Mouse (Mus musculus): ENCODE results near the gene Ppil2.

The Ppil2 gene

GRCm38 (mm10) chr16:17076301-17076700 lies 34.8 kb downstream of the Ppil2 start:
- Histone ChIP-seq H3K36me3 (ENCODE audit: control insufficient read depth, insufficient read depth, low read length, poor library complexity, severe bottlenecking) (no peaks in the 10 kb centered on the region), H3K27me3 (ENCODE audit: control insufficient read depth, insufficient read depth, low read length, poor library complexity, severe bottlenecking) (no peaks in the 10 kb centered on the region; the same call in 1 of the 2 replicates)
- no peak for DNase-seq (ENCODE audit: low read depth, low spot score)

- H3K27me3 ChIP-seq (ENCODE audit: control insufficient read depth, insufficient read depth, low read length, poor library complexity, severe bottlenecking): no peaks in the 10 kb centered on the region; the same call in 1 of the 2 replicates
- no peak for DNase-seq (ENCODE audit: low read depth, low spot score)
- no peaks in the 10 kb centered on the region for H3K36me3 ChIP-seq (ENCODE audit: control insufficient read depth, insufficient read depth, low read length, poor library complexity, severe bottlenecking)
Measured at GRCm38 (mm10) chr16:17073000-17073399, 38.1 kb downstream of the Ppil2 start.

- no peaks in the 10 kb centered on the region for H3K27me3 ChIP-seq (ENCODE audit: control insufficient read depth, insufficient read depth, low read length, poor library complexity, severe bottlenecking)
- no peak for DNase-seq (ENCODE audit: low read depth, low spot score)
- H3K36me3 ChIP-seq (ENCODE audit: control insufficient read depth, insufficient read depth, low read length, poor library complexity, severe bottlenecking): no peaks in the 10 kb centered on the region
Measured at GRCm38 (mm10) chr16:17070716-17071115, 40.3 kb downstream of the Ppil2 start.

- Histone ChIP-seq H3K36me3 (ENCODE audit: control insufficient read depth, insufficient read depth, low read length, poor library complexity, severe bottlenecking) (no peaks in the 10 kb centered on the region), H3K27me3 (ENCODE audit: control insufficient read depth, insufficient read depth, low read length, poor library complexity, severe bottlenecking) (no peaks in the 10 kb centered on the region)
- peak; percentile 72 for DNase-seq (ENCODE audit: low read depth, low spot score)
Measured at GRCm38 (mm10) chr16:17069511-17070443, 41.3 kb downstream of the Ppil2 start, which contains the start of gene Ypel1. Gene Ypel1 (plus strand): TSS chr16:17069696.

GRCm38 (mm10) chr16:17067552-17067951 lies 43.5 kb downstream of the Ppil2 start:
- no peaks in the 10 kb centered on the region for H3K27me3 ChIP-seq (ENCODE audit: control insufficient read depth, insufficient read depth, low read length, poor library complexity, severe bottlenecking)
- no peaks in the 10 kb centered on the region for H3K36me3 ChIP-seq (ENCODE audit: control insufficient read depth, insufficient read depth, low read length, poor library complexity, severe bottlenecking)
- no peak for DNase-seq (ENCODE audit: low read depth, low spot score)

GRCm38 (mm10) chr16:17062338-17062737 lies 48.7 kb downstream of the Ppil2 start:
- H3K27me3 ChIP-seq (ENCODE audit: control insufficient read depth, insufficient read depth, low read length, poor library complexity, severe bottlenecking): no peaks in the 10 kb centered on the region

GRCm38 (mm10) chr16:17055584-17055983 lies 55.5 kb downstream of the Ppil2 start:
- no peaks in the 10 kb centered on the region for H3K36me3 ChIP-seq (ENCODE audit: control insufficient read depth, insufficient read depth, low read length, poor library complexity, severe bottlenecking)
- no peak for DNase-seq (ENCODE audit: low read depth, low spot score)
- no peaks in the 10 kb centered on the region for H3K27me3 ChIP-seq (ENCODE audit: control insufficient read depth, insufficient read depth, low read length, poor library complexity, severe bottlenecking)

More at GRCm38 (mm10) chr16:17062338-17062737, 48.7 kb downstream of the Ppil2 start:
- DNase-seq (ENCODE audit: low read depth, low spot score): no peak
- no peaks in the 10 kb centered on the region for H3K36me3 ChIP-seq (ENCODE audit: control insufficient read depth, insufficient read depth, low read length, poor library complexity, severe bottlenecking)

GRCm38 (mm10) chr16:17053903-17054302 lies 57.2 kb downstream of the Ppil2 start:
- no peak for DNase-seq (ENCODE audit: low read depth, low spot score)
- no peaks in the 10 kb centered on the region for H3K27me3 ChIP-seq (ENCODE audit: control insufficient read depth, insufficient read depth, low read length, poor library complexity, severe bottlenecking)
- no peaks in the 10 kb centered on the region for H3K36me3 ChIP-seq (ENCODE audit: control insufficient read depth, insufficient read depth, low read length, poor library complexity, severe bottlenecking)

GRCm38 (mm10) chr16:17052087-17052486 lies 59.0 kb downstream of the Ppil2 start:
- Histone ChIP-seq H3K27me3 (ENCODE audit: control insufficient read depth, insufficient read depth, low read length, poor library complexity, severe bottlenecking) (no peaks in the 10 kb centered on the region), H3K36me3 (ENCODE audit: control insufficient read depth, insufficient read depth, low read length, poor library complexity, severe bottlenecking) (peaks cover 6% of the 10 kb centered on the region)
- DNase-seq (ENCODE audit: low read depth, low spot score): no peak

GRCm38 (mm10) chr16:17049886-17050285 lies 61.2 kb downstream of the Ppil2 start:
- Histone ChIP-seq H3K27me3 (ENCODE audit: control insufficient read depth, insufficient read depth, low read length, poor library complexity, severe bottlenecking) (no peaks in the 10 kb centered on the region), H3K36me3 (ENCODE audit: control insufficient read depth, insufficient read depth, low read length, poor library complexity, severe bottlenecking) (peaks cover 13% of the 10 kb centered on the region)
- DNase-seq (ENCODE audit: low read depth, low spot score): no peak

GRCm38 (mm10) chr16:17045287-17045686 lies 65.8 kb downstream of the Ppil2 start:
- no peaks in the 10 kb centered on the region for H3K27me3 ChIP-seq (ENCODE audit: control insufficient read depth, insufficient read depth, low read length, poor library complexity, severe bottlenecking)
- H3K36me3 ChIP-seq (ENCODE audit: control insufficient read depth, insufficient read depth, low read length, poor library complexity, severe bottlenecking): peaks cover 21% of the 10 kb centered on the region
- no peak for DNase-seq (ENCODE audit: low read depth, low spot score)

- peaks cover 25% of the 10 kb centered on the region for H3K36me3 ChIP-seq (ENCODE audit: control insufficient read depth, insufficient read depth, low read length, poor library complexity, severe bottlenecking)
- no peak for DNase-seq (ENCODE audit: low read depth, low spot score)
- H3K27me3 ChIP-seq (ENCODE audit: control insufficient read depth, insufficient read depth, low read length, poor library complexity, severe bottlenecking): no peaks in the 10 kb centered on the region
Measured at GRCm38 (mm10) chr16:17044320-17044719, 66.7 kb downstream of the Ppil2 start.

GRCm38 (mm10) chr16:17041417-17041816 lies 69.6 kb downstream of the Ppil2 start:
- no peak for DNase-seq (ENCODE audit: low read depth, low spot score)
- peaks cover 25% of the 10 kb centered on the region for H3K36me3 ChIP-seq (ENCODE audit: control insufficient read depth, insufficient read depth, low read length, poor library complexity, severe bottlenecking)
- no peaks in the 10 kb centered on the region for H3K27me3 ChIP-seq (ENCODE audit: control insufficient read depth, insufficient read depth, low read length, poor library complexity, severe bottlenecking)

- no peaks in the 10 kb centered on the region for H3K27me3 ChIP-seq (ENCODE audit: control insufficient read depth, insufficient read depth, low read length, poor library complexity, severe bottlenecking)
- no peak for DNase-seq (ENCODE audit: low read depth, low spot score)
- H3K36me3 ChIP-seq (ENCODE audit: control insufficient read depth, insufficient read depth, low read length, poor library complexity, severe bottlenecking): peaks cover 25% of the 10 kb centered on the region
Measured at GRCm38 (mm10) chr16:17040716-17041115, 70.3 kb downstream of the Ppil2 start.

Data from splenic B cell, adult 2 months (primary cell).